Mouse (Mus musculus): ENCODE measurements around the gene Ip6k1. TPM values are rescaled to one million over a fixed set of nuclear protein-coding genes. Genes with fewer than 3 reads are reported as not detected.
"Not testable (repeated sequence)": the region's sequence is repeated elsewhere in the genome, so short reads cannot be mapped to it uniquely, and the experiment has no call there.

The Ip6k1 gene
- polyA plus RNA-seq, 1 experiment from 2014 or later: 109 TPM

DNA sequence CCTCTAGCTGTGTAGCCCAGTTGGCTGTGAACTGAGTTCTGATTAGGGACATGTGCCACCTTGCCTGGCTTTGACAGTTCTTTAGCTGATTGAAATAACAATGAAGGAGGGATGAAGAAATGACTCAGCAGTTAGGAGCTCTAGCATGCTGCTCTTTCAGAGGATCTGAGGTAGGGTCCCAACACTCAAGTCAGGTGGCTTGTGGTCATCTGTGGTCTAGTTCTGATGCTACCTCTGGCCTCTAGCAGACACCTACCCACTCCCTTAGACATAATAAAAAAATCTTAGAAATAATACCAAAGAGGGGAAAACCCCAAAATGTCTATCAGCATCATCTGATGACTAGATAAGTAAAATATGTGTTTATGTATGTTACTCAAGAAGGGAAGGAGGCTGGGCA lies 8.1 kb downstream of the Ip6k1 start:
- Histone ChIP-seq H3K4me2 (replicated peaks) (no peak overlapping the region), H3K27me3 (no peaks in the 10 kb centered on the region)

DNA sequence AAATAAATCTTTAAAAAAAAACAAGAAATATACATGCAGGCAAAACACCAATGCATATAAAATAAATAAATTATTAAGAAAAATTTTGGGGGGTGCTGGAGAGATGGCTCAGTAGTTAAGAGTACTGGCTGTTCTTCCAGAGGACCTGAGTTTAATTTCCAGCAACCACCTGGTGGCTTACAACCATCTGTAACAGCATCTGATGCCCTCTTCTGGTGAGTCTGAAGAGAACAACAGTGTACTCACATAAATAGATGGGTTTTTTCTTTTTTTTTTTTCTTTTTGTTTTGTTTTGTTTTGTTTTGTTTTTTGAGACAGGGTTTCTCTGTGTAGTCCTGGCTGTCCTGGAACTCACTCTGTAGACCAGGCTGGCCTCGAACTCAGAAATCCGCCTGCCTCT lies 11.3 kb downstream of the Ip6k1 start:
- H3K36me3 ChIP-seq; H3K27me3 ChIP-seq; H3K9me3 ChIP-seq; H3K9ac ChIP-seq (replicated peaks); H3K4me1 ChIP-seq; H3K27ac ChIP-seq (replicated peaks); ATAC-seq (replicated peaks); H3K4me3 ChIP-seq; H3K4me2 ChIP-seq (replicated peaks): not testable (repeated sequence)
- WGBS: 94% methylated on average over 2 of the region's 2 CpGs

More for the DNA sequence above, 8.1 kb downstream of the Ip6k1 start:
- Histone ChIP-seq H3K4me1 (peaks cover 2% of the 10 kb centered on the region; the same call in 1 of the 2 replicates), H3K27ac (replicated peaks) (no peak overlapping the region), H3K4me3 (no peak overlapping the region), H3K9me3 (no peaks in the 10 kb centered on the region), H3K36me3 (no peaks in the 10 kb centered on the region; the same call in 1 of the 2 replicates), H3K9ac (replicated peaks) (no peak overlapping the region)
- no peak for ATAC-seq (replicated peaks)

DNA sequence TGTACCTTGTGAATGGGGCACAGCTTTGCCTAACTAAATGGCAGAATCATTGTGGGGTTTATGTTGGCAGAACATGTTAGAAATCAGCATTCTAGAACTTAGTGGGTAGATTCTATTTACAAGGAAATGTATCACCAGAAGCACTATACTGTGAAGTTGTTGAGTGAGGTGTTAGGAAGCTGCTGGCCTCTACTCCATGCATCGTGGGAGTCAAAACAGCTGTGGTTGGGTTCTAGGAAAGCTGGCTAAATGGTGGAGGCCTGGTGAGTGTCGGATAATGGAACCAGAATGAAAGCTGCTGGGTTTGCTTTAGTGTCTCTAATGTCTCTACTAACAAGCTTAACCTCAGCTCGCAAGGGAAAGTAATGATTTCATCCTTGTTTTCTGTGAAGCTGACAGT lies 14.8 kb downstream of the Ip6k1 start:
- H3K9me3 ChIP-seq: no peaks in the 10 kb centered on the region
- H3K4me2 ChIP-seq (replicated peaks): no peak overlapping the region
- ATAC-seq (replicated peaks): no peak
- no peaks in the 10 kb centered on the region for H3K27me3 ChIP-seq
- WGBS: 82% methylated on average over 3 of the region's 3 CpGs
- no peak overlapping the region for H3K27ac ChIP-seq (replicated peaks)
- no peak overlapping the region for H3K9ac ChIP-seq (replicated peaks)
- H3K36me3 ChIP-seq: no peaks in the 10 kb centered on the region; the same call in 1 of the 2 replicates
- H3K4me1 ChIP-seq: 0 out of 2 replicates have a peak, but pooled peaks cover 3% of the 10 kb centered on the region
- H3K4me3 ChIP-seq: no peak overlapping the region

DNA sequence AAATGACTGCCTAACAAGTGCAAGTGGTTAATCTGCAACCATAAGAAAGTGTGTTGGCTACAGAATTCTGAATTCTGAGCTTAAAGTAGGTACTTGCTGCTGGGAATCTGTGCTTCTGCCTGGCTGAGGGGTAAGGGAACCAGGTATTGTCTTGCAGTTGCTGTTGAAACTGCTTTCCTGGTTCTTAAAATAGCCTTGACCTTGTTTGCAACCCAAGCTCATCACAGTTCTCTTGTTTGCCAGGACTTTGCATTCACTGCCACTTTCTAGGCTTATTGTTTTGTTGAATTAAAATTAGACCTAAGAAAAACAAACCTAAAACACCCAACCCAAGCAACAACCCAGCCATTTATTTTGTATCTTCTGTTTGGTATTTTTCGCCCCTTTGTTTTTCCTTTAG lies 18.4 kb downstream of the Ip6k1 start:
- H3K4me2 ChIP-seq (replicated peaks): no peak overlapping the region
- no peak overlapping the region for H3K4me3 ChIP-seq
- no peak for ATAC-seq (replicated peaks)
- 92% methylated on average over 1 of the region's 1 CpGs for WGBS
- 0 out of 2 replicates have a peak, but pooled peaks cover 3% of the 10 kb centered on the region for H3K4me1 ChIP-seq
- H3K27me3 ChIP-seq: no peaks in the 10 kb centered on the region
- no peak overlapping the region for H3K9ac ChIP-seq (replicated peaks)
- no peak overlapping the region for H3K27ac ChIP-seq (replicated peaks)
- H3K9me3 ChIP-seq: no peaks in the 10 kb centered on the region
- peaks cover 17% of the 10 kb centered on the region for H3K36me3 ChIP-seq

DNA sequence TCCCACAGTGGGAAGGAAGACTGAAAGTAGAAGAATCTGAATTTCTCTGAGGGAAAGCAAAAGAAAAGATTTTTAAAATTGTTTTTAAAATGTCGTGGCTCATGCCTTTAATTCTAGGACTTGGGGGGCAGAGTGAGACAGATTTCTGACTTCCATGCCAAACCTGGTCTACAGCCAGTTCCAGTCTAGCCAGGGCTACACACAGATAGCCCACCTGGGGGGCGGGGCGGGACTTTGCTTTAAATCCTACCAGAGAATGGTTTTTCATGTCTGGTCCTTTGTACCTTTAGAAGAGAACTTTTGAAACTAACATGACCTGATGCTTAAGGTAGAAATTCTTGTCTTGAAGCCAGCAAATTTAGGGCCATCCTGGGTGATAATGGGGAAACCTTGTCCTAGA lies 20.9 kb downstream of the Ip6k1 start:
- Histone ChIP-seq H3K27ac (replicated peaks) (no peak overlapping the region), H3K4me3 (no peak overlapping the region), H3K4me1 (0 out of 2 replicates have a peak, but pooled peaks cover 3% of the 10 kb centered on the region), H3K4me2 (replicated peaks) (no peak overlapping the region), H3K36me3 (peaks cover 38% of the 10 kb centered on the region), H3K9me3 (no peaks in the 10 kb centered on the region), H3K9ac (replicated peaks) (no peak overlapping the region), H3K27me3 (no peaks in the 10 kb centered on the region)
- ATAC-seq (replicated peaks): no peak
- 89% methylated on average over 3 of the region's 3 CpGs for WGBS

DNA sequence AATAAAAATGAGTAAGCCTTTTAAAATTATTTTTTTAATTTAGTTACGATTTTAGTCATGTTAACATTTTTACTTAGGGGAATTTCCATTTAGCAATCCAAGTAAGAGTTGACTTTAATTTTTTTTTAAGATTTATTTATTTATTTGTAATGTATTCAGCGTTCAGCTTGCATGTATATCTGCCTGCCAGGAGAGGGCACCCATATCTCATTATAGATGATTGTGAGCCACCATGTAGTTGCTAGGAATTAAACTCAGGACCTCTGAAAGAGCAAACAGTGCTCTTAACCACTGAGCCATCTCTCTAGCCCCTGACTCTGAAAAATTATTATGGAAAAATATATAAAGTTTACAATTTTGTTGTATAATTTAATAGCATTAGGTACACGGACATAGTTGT lies 24.3 kb downstream of the Ip6k1 start:
- Histone ChIP-seq H3K9me3 (no peaks in the 10 kb centered on the region), H3K27ac (replicated peaks) (no peak overlapping the region), H3K27me3 (no peaks in the 10 kb centered on the region), H3K4me3 (no peak overlapping the region), H3K36me3 (peaks cover 50% of the 10 kb centered on the region), H3K4me2 (replicated peaks) (no peak overlapping the region), H3K4me1 (no peaks in the 10 kb centered on the region), H3K9ac (replicated peaks) (no peak overlapping the region)
- WGBS: 93% methylated on average over 3 of the region's 3 CpGs
- ATAC-seq (replicated peaks): no peak

DNA sequence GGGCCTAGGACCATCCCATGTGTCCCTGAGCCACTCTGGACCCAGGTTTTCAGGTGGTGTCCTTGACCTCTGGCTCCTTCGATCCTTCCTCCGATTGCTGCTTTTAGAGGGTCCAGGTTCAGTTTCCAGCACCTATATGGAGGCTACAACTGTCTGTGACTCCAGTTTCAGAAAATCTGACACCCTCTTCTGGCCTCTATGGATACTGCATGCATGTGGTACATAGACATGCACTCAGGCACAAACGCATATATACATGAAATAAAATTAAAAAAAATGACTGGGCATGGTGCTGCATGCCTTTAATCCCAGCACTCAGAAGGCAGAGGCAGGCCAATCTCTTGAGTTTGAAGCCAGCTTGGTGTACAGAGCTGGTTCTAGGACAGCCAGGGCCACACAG lies 25.6 kb downstream of the Ip6k1 start:
- Histone ChIP-seq H3K4me2 (replicated peaks) (no peak overlapping the region), H3K9ac (replicated peaks) (no peak overlapping the region), H3K4me1 (no peaks in the 10 kb centered on the region), H3K27me3 (no peaks in the 10 kb centered on the region), H3K9me3 (no peaks in the 10 kb centered on the region), H3K36me3 (peaks cover 58% of the 10 kb centered on the region), H3K4me3 (no peak overlapping the region), H3K27ac (replicated peaks) (no peak overlapping the region)
- 97% methylated on average over 3 of the region's 3 CpGs for WGBS
- ATAC-seq (replicated peaks): no peak

DNA sequence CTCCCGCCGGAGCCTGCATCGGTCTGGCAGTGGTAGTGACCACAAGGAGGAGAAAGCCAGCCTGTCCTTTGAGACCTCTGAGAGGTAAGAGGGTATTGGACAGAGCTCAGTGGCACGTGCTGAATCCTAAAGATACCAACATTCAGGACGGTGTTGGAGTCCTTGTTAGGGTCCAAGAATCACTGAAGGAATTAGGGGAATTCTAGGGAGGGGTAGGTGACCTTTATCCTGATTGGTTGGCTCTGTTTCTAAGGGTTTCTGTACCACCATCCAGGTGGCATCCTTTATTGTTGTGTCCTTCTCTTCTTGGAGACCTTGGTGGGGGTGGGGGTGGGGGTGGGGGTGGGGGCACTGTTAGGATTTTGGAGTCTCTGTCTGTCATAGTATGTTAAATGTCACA lies 29.8 kb downstream of the Ip6k1 start:
- Histone ChIP-seq H3K27ac (replicated peaks) (no peak overlapping the region), H3K9me3 (no peaks in the 10 kb centered on the region), H3K4me2 (replicated peaks) (no peak overlapping the region), H3K36me3 (peaks cover 53% of the 10 kb centered on the region), H3K27me3 (no peaks in the 10 kb centered on the region), H3K9ac (replicated peaks) (no peak overlapping the region), H3K4me1 (no peaks in the 10 kb centered on the region), H3K4me3 (no peak overlapping the region)
- WGBS: 90% methylated on average over 5 of the region's 5 CpGs
- ATAC-seq (replicated peaks): no peak

DNA sequence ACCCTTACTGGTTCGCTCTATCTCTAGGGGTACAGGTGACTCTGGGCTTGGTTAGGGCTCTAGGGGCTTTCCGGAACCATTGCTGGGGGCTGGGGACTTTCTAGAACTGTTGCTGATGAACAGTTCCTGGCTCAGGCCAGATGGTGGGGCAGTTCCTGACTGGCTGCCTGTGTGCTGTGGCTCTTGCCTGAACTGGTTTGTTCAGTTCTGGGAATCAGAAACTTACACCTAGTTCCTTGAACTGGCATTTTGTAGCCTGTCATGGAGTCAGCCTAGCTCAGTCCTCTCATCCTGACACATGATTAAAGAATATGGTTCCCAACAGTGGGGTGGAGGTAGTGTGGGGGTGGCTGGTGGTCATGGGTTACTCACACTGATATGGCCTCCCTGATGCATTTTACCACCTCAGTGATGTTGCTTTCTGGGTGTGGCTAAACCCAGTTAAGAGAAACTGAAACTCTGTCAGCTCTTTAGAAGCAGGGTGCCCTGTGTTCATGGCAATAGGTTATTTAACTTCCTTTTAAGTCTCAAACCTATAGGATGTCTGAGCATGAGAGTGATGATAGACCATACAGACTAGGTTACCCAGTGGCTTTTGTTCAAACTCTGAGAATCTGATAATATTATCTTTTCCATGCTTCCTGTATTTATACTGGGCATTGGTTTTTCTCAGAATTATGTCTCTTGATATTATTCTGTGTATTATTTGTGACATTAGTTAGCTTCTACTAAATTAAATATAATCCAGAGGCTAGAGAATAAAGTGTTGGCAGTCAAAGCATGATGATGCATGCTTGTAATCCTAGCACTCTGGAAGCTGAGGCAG lies 33.2 kb downstream of the Ip6k1 start:
- ATAC-seq (replicated peaks): no peak
- Histone ChIP-seq H3K9me3 (no peaks in the 10 kb centered on the region), H3K27ac (replicated peaks) (no peak overlapping the region), H3K4me3 (no peak overlapping the region), H3K4me1 (no peaks in the 10 kb centered on the region), H3K27me3 (no peaks in the 10 kb centered on the region), H3K4me2 (replicated peaks) (no peak overlapping the region), H3K9ac (replicated peaks) (no peak overlapping the region), H3K36me3 (peaks cover 49% of the 10 kb centered on the region)
- 95% methylated on average over 2 of the region's 2 CpGs for WGBS

DNA sequence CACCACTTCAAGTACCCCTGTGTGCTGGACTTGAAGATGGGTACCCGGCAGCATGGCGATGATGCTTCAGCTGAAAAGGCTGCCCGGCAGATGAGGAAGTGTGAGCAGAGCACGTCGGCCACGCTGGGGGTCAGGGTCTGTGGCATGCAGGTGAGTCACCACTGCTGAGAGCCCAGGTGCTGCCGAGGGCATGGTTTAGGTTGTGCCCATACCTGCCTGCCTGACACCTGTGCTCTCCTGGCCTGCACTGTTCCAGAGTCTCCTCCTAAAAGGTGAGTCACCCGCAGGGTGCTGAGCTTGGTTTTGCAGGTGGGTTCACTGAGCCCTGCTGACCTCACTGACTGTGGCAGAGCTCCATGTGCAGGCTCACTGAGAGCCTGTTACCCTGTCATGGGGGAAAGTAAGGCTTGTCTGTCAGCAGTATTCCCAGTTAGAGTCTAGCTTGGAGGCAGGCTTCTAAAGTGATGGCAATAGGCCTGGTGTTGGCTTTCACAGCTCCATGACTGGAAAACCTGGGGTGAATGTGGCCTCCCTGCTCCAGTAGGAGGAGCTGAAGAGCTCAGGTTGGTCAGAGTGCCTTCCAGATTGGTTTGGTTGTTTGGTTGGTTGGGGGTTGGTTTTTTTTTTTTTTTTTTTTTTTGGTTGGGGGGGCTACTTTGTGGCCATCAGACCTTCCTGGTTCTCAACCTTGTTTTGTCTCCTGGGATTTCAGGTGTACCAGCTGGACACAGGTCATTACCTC lies 42.6 kb downstream of the Ip6k1 start:
- 98% methylated on average over 8 of the region's 8 CpGs for WGBS
- Histone ChIP-seq H3K36me3 (peaks cover 60% of the 10 kb centered on the region), H3K9me3 (no peaks in the 10 kb centered on the region), H3K4me1 (peaks cover 16% of the 10 kb centered on the region), H3K27me3 (no peaks in the 10 kb centered on the region), H3K4me2 (replicated peaks) (no peak overlapping the region), H3K4me3 (no peak overlapping the region), H3K27ac (replicated peaks) (no peak overlapping the region), H3K9ac (replicated peaks) (no peak overlapping the region)
- no peak for ATAC-seq (replicated peaks)

DNA sequence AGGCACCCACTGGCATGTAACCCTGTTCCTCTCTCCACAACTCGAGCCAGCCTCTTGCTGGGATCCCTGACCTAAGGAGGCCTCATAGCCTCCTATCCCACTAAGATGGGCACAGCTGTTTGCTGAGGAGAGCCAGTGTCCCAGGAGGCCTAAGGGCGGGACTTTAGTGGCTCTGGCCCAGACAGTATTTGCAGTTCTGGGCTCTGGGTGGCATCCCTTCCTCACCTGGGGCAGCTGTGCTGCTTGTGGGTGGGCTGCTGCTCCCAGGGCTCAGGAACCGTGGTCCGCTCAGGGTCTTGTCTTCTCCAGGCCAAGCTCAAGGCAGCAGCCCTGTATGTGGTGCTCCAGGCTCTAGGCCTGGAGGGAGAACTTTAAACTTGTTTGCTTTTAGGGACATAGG lies 44.3 kb downstream of the Ip6k1 start:
- Histone ChIP-seq H3K4me3 (no peak overlapping the region), H3K9me3 (no peaks in the 10 kb centered on the region), H3K36me3 (peaks cover 53% of the 10 kb centered on the region), H3K27ac (replicated peaks) (no peak overlapping the region), H3K4me2 (replicated peaks) (no peak overlapping the region), H3K27me3 (no peaks in the 10 kb centered on the region), H3K4me1 (peaks cover 18% of the 10 kb centered on the region), H3K9ac (replicated peaks) (no peak overlapping the region)
- WGBS: 86% methylated on average over 4 of the region's 4 CpGs
- no peak for ATAC-seq (replicated peaks)

Measured in forebrain, embryonic 15.5 days (tissue).